Mouse (Mus musculus) heart, adult 2 months (tissue): ENCODE results near the gene Rars2. TPM values are rescaled to one million over a fixed set of nuclear protein-coding genes. Genes with fewer than 3 reads are reported as not detected.

Source experiments
- DNase-seq, 2 experiments: peaks; one replicate each; pipeline ENCODE4 v3.0.0; 2021
- H3K27ac ChIP-seq: fragments of 200-600 bp; 2 replicates; pipeline ENCODE4 v1.8.1; 2022
- H3K27me3 ChIP-seq: fragments of 200-500 bp; 2 replicates; pipeline ENCODE4 v1.6.1; 2012; ENCODE audit warnings: mild to moderate bottlenecking, low read length, inconsistent platforms, mixed read lengths; ENCODE audit not compliant: control insufficient read depth, insufficient read depth
- H3K36me3 ChIP-seq: fragments of 200-500 bp; 2 replicates; pipeline ENCODE4 v1.6.1; 2012; ENCODE audit warnings: low read length, inconsistent platforms; ENCODE audit not compliant: control insufficient read depth, insufficient read depth
- H3K4me1 ChIP-seq: fragments of 200-500 bp; 2 replicates; pipeline ENCODE4 v1.6.1; 2011; ENCODE audit warnings: low read length; ENCODE audit not compliant: control insufficient read depth, insufficient read depth
- H3K4me3 ChIP-seq: fragments of 200-600 bp; 2 replicates; pipeline ENCODE4 v1.8.1; 2022
- H3K79me2 ChIP-seq: fragments of 200-500 bp; replicated peaks from 2 replicates; pipeline ENCODE4 v1.6.1; 2012; ENCODE audit warnings: mild to moderate bottlenecking, inconsistent platforms, low read length, moderate library complexity, mixed read lengths; ENCODE audit not compliant: control insufficient read depth, insufficient read depth
- H3K9ac ChIP-seq: fragments of 200-500 bp; 2 replicates; pipeline ENCODE4 v1.6.1; 2012; ENCODE audit warnings: low read depth, mild to moderate bottlenecking, control low read depth, inconsistent platforms, low read length, mixed read lengths
- CTCF ChIP-seq: fragments of 200-600 bp; IDR thresholded peaks from 2 replicates; pipeline ENCODE4 v1.8.1; 2022; ENCODE audit warnings: antibody characterized with exemption, mild to moderate bottlenecking, moderate library complexity
- EP300 ChIP-seq: fragments of 200-500 bp; IDR thresholded peaks from 2 replicates; pipeline ENCODE4 v1.6.1; 2011; ENCODE audit warnings: low read depth, low read length, control low read depth; ENCODE audit not compliant: insufficient read depth
- POLR2A ChIP-seq: fragments of 200-500 bp; IDR thresholded peaks from 2 replicates; pipeline ENCODE4 v1.6.1; 2011; ENCODE audit warnings: mild to moderate bottlenecking, low read depth, low read length, control low read depth; ENCODE audit not compliant: insufficient read depth
- WGBS: fragments of 180-500 bp; shearing (Covaris S2); methylation state at CpG from one replicate; pipeline ENCODE4 v1.1.7; 2018; 5-methylcytosine and 5-hydroxymethylcytosine counted together
- intact Hi-C: fragments of 180-260 bp; cut with DNase I; formaldehyde crosslinking; loops from one replicate; pipeline ENCODE4 v1.15.1; 2025
- polyA plus RNA-seq: library from polyadenylated mRNA; depleted of rRNA; stranded (reverse); fragments of >200 nt; gene quantifications from 2 replicates; pipeline ENCODE4 v1.2.3, GENCODE M21; 2012
- total RNA-seq, 2 experiments: library from RNA; stranded (reverse); gene quantifications; 2 replicates each; pipeline ENCODE4 v1.2.3; 2021

The Rars2 gene
- total and polyA plus RNA-seq, 3 experiments: 10.1 to 24.9 (median 23.6) TPM

DNA sequence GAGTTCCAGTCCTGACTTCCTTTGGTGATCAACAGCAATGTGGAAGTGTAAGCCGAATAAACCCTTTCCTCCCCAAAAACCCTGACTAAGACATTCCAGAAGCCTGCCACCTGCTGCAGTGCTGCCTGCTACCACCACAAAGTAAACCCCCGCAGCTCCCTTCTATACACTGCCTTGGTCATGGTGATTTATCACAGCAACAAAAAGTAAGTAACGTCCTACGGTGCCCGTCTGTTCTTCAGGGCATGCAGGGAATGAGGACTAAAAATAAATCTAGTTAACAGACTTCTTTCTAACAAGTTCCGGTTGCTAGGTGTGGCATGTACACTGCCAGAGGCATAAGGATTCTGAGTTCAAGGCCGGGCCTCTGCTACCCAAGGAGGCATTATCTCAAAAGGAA is 32.8 kb upstream of the Rars2 start:
- TF ChIP-seq EP300 (no peak), CTCF (no peak), POLR2A (no peak)
- H3K4me3 ChIP-seq: no peak overlapping the region
- intact Hi-C loops: no loop called here
- 67% methylated on average over 7 of the region's 7 CpGs for WGBS
- no peak overlapping the region for H3K27ac ChIP-seq
- no peaks in the 10 kb centered on the region for H3K27me3 ChIP-seq
- H3K4me1 ChIP-seq: peaks cover 5% of the 10 kb centered on the region; the same call in 1 of the 2 replicates
- H3K9ac ChIP-seq: no peak overlapping the region
- DNase-seq: no peak
- H3K36me3 ChIP-seq: peaks cover 29% of the 10 kb centered on the region
- H3K79me2 ChIP-seq: no peaks in the 10 kb centered on the region

DNA sequence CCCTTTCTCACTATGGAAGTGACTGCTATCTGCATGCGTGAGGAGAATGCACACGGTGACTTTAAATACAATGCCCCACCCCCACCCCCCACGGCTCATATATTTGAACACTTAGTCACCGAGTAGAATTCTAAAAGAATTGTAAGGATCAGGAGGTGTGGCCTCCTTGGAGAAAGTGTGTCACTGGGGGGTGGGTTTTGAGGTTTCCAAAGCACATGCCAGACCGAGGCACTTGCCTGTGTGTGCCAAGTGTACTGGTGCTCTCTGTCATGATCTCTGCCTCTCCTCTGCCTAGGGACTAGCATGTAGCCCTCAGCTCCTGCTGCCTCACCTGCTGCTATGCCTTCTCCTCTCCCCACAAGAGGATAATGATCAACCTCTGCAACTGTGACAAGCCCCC is 32.3 kb upstream of the Rars2 start:
- Histone ChIP-seq H3K79me2 (no peaks in the 10 kb centered on the region), H3K9ac (no peak overlapping the region), H3K4me3 (no peak overlapping the region), H3K4me1 (peaks cover 5% of the 10 kb centered on the region; the same call in 1 of the 2 replicates), H3K36me3 (peaks cover 25% of the 10 kb centered on the region), H3K27ac (no peak overlapping the region), H3K27me3 (no peaks in the 10 kb centered on the region)
- intact Hi-C loops: no loop called here
- no peak for DNase-seq
- 46% methylated on average over 5 of the region's 5 CpGs for WGBS
- no peak for TF ChIP-seq EP300
- no peak for TF ChIP-seq CTCF
- TF ChIP-seq POLR2A: no peak

DNA sequence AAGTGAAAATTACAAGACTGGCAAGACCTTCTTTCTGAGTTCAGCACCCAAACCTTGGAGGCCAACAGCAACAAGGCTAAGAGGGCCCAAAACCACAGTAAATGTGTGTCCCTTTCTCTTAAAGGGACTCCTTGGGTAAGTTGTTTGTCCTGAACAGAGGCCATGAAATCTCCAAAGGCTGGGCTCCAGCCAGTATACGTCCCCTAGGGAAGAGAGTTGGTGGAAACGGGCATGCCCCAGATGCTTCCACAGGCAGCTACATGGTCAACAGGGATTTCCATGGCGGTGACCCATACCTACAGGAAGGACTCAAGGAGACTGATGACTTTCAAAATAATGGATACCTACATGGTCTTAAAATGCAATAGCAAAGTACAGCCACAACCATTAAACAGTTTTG is 31.3 kb upstream of the Rars2 start:
- Histone ChIP-seq H3K36me3 (peaks cover 25% of the 10 kb centered on the region), H3K27me3 (no peaks in the 10 kb centered on the region), H3K9ac (no peak overlapping the region), H3K27ac (no peak overlapping the region), H3K4me1 (peaks cover 5% of the 10 kb centered on the region; the same call in 1 of the 2 replicates), H3K79me2 (no peaks in the 10 kb centered on the region), H3K4me3 (no peak overlapping the region)
- TF ChIP-seq POLR2A (no peak), CTCF (no peak), EP300 (no peak)
- 60% methylated on average over 3 of the region's 3 CpGs for whole genome bisulfite sequencing
- intact Hi-C loops: no loop called here
- DNase-seq: no peak

DNA sequence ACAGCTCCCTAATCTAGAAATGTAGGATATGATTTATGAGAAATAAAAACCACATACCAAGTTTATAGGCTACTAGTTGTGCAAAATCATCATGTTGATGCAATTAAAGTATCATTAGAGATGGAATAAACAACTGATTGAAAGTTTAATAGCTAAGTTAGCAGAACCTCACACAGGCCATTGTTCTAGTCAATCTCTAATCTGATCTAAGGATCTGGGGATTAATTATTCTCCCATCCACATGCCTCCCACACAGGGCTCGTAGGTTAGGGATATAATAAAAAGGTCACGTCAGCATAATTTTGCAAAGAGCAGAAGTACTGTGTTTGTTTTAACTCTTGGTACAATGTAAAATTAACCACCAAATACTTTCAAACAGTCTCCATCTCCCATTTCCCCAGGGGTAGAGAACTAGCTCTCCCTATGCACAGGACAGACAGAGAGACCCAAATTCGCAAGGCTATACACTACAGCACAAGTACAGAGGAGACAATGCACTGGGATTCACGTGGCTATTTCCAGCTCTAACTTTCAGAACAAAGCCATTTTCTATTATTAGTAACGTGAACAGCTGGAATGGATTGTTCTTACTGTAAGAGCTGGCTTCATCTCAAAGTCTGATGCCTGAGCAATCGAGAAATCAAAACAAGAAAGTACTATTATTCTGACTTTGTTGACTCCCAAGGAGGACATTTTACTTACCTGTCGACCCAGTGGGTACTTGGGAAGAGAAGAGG is 29.7 kb upstream of the Rars2 start:
- peaks cover 15% of the 10 kb centered on the region for H3K36me3 ChIP-seq
- H3K4me1 ChIP-seq: peaks cover 5% of the 10 kb centered on the region; the same call in 1 of the 2 replicates
- intact Hi-C loops: no loop called here
- DNase-seq: no peak
- peak overlapping the region; percentile 24 for H3K27ac ChIP-seq
- WGBS: 19% methylated on average over 7 of the region's 7 CpGs
- no peaks in the 10 kb centered on the region for H3K27me3 ChIP-seq
- no peak for TF ChIP-seq EP300
- TF ChIP-seq CTCF: no peak
- TF ChIP-seq POLR2A: no peak
- no peak overlapping the region for H3K4me3 ChIP-seq
- no peaks in the 10 kb centered on the region for H3K79me2 ChIP-seq
- H3K9ac ChIP-seq: no peak overlapping the region

- H3K4me1 ChIP-seq: no peaks in the 10 kb centered on the region
- WGBS: 95% methylated on average over 6 of the region's 6 CpGs
These were observed 11.6 kb upstream of the Rars2 start for GRCm38 (mm10) chr4:34603123-34603522.

GRCm38 (mm10) chr4:34606658-34607057 is 8.1 kb upstream of the Rars2 start:
- DNase-seq: no peak
- intact Hi-C loops: no loop called here
- WGBS: 98% methylated on average over 10 of the region's 10 CpGs
- no peak overlapping the region for H3K27ac ChIP-seq
- no peak overlapping the region for H3K9ac ChIP-seq
- TF ChIP-seq EP300: no peak
- no peak for TF ChIP-seq POLR2A
- TF ChIP-seq CTCF: no peak
- no peak overlapping the region for H3K4me3 ChIP-seq
- no peaks in the 10 kb centered on the region for H3K4me1 ChIP-seq
- no peaks in the 10 kb centered on the region for H3K27me3 ChIP-seq
- no peaks in the 10 kb centered on the region; the same call in 1 of the 2 replicates for H3K79me2 ChIP-seq
- peaks cover 2% of the 10 kb centered on the region; the same call in 1 of the 2 replicates for H3K36me3 ChIP-seq

More at GRCm38 (mm10) chr4:34603123-34603522, 11.6 kb upstream of the Rars2 start:
- no peak overlapping the region for H3K4me3 ChIP-seq
- no peaks in the 10 kb centered on the region for H3K27me3 ChIP-seq
- no peaks in the 10 kb centered on the region; the same call in 1 of the 2 replicates for H3K79me2 ChIP-seq
- TF ChIP-seq EP300: no peak
- TF ChIP-seq CTCF: no peak
- no peak for TF ChIP-seq POLR2A
- H3K36me3 ChIP-seq: peaks cover 2% of the 10 kb centered on the region
- no peak overlapping the region for H3K9ac ChIP-seq
- intact Hi-C loops: no loop called here
- DNase-seq: no peak
- H3K27ac ChIP-seq: no peak overlapping the region
